ENCODE assay signal across 25 mouse cellular contexts in genomic region chr11:102884616-102885219, GRCm38 (mm10). TPM values are rescaled to one million over a fixed set of nuclear protein-coding genes. Genes with fewer than 3 reads are reported as not detected.
DNase-seq lines count a peak whose midpoint lies in the region; ATAC-seq and TF ChIP-seq lines count a peak whose summit lies in the region.
"Had no signal": no experiment of that assay in that cellular context is flagged by ENCODE, and none has a peak within 500 bp of the region (broad histone marks: within the 10 kb centered on the region; RNA-seq: fewer than 3 reads in every experiment).

Fam187a (plus strand) TSS chr11:102885169.

- H3K27me3 ChIP-seq in heart, embryonic 13.5 days (replicated peaks): peaks cover 52% of the 10 kb centered on the region
- peaks cover 74% of the 10 kb centered on the region for H3K27me3 ChIP-seq in liver, embryonic 12.5 days (replicated peaks)
- H3K27me3 ChIP-seq in liver, postnatal 0 days (ENCODE audit: insufficient read depth, low read length): peaks cover 8% of the 10 kb centered on the region; the same call in 1 of the 2 replicates
- no peaks in the 10 kb centered on the region for H3K27me3 ChIP-seq in ES-Bruce4 (ENCODE audit: control insufficient read depth, insufficient read depth, low read length, poor library complexity, severe bottlenecking)
- no peaks in the 10 kb centered on the region for H3K27me3 ChIP-seq in forebrain, postnatal 0 days (ENCODE audit: insufficient read depth, low read length)

- peak within 1 kb of the TSS; percentile 22; the same call in 1 of the 2 replicates for H3K4me2 ChIP-seq in heart, embryonic 13.5 days
- H3K4me2 ChIP-seq in liver, embryonic 12.5 days: no peak within 1 kb of the TSS; the same call in 1 of the 2 replicates
- H3K4me2 ChIP-seq in liver, postnatal 0 days (ENCODE audit: low read depth, low read length): no peak within 1 kb of the TSS
- H3K4me2 ChIP-seq in forebrain, postnatal 0 days (ENCODE audit: low read depth): no peak within 1 kb of the TSS
- H3K4me2 ChIP-seq: forebrain, embryonic 12.5 days; hindbrain, embryonic 14.5 days; midbrain, embryonic 15.5 days had no signal

- DNase-seq in heart, postnatal 14 days: no peak
- no peak for DNase-seq in liver, postnatal 0 days
- peak; percentile 53 for DNase-seq in brain, adult 2 months (ENCODE audit: low read depth, low spot score)
- no peak for DNase-seq in forebrain, postnatal 0 days
- DNase-seq: adrenal gland, postnatal 10 days; cerebellum, adult 9-11 months; gastrocnemius, postnatal 10 days; layer of hippocampus, postnatal 36 days; lung, adult 18-20 months; lung, postnatal 14 days; right cerebral cortex, postnatal 4 days; thymus, postnatal 36 days had no signal

- 48% methylated on average over 10 of the region's 10 CpGs for WGBS in heart, embryonic 13.5 days
- WGBS in liver, embryonic 12.5 days (ENCODE audit: insufficient replicate concordance): 54% methylated on average over 10 of the region's 10 CpGs
- WGBS in liver, postnatal 0 days (ENCODE audit: insufficient replicate concordance): 54% methylated on average over 10 of the region's 10 CpGs
- 56% methylated on average over 10 of the region's 10 CpGs for WGBS in forebrain, postnatal 0 days

- TF ChIP-seq POLR2A in ES-Bruce4 (IDR thresholded peaks at IDR 0.05; ENCODE audit: insufficient read depth, low read length): no peak

- no peak within 1 kb of the TSS for H3K4me3 ChIP-seq in heart, embryonic 13.5 days
- no peak within 1 kb of the TSS for H3K4me3 ChIP-seq in liver, embryonic 12.5 days
- H3K4me3 ChIP-seq in liver, postnatal 0 days (ENCODE audit: low read depth, low read length): no peak within 1 kb of the TSS
- H3K4me3 ChIP-seq in ES-Bruce4 (ENCODE audit: low read depth, low read length): peak within 1 kb of the TSS; percentile 10; the same call in 1 of the 2 replicates
- H3K4me3 ChIP-seq in forebrain, postnatal 0 days (ENCODE audit: low read depth, low read length): no peak within 1 kb of the TSS
- H3K4me3 ChIP-seq: forebrain, embryonic 12.5 days; midbrain, embryonic 15.5 days had no signal

- H3K9me3 ChIP-seq in heart, embryonic 13.5 days: no peaks in the 10 kb centered on the region
- H3K9me3 ChIP-seq in liver, embryonic 12.5 days (replicated peaks): no peaks in the 10 kb centered on the region
- H3K9me3 ChIP-seq in liver, postnatal 0 days (ENCODE audit: low read length): no peaks in the 10 kb centered on the region
- no peaks in the 10 kb centered on the region for H3K9me3 ChIP-seq in ES-Bruce4 (replicated peaks; ENCODE audit: control insufficient read depth, insufficient read depth, low read length, poor library complexity, severe bottlenecking)
- H3K9me3 ChIP-seq in forebrain, postnatal 0 days (ENCODE audit: low read length): no peaks in the 10 kb centered on the region
- H3K9me3 ChIP-seq: forebrain, embryonic 12.5 days; midbrain, embryonic 15.5 days had no signal

- H3K36me3 ChIP-seq in heart, embryonic 13.5 days: no peaks in the 10 kb centered on the region
- H3K36me3 ChIP-seq in liver, embryonic 12.5 days: no peaks in the 10 kb centered on the region
- H3K36me3 ChIP-seq in liver, postnatal 0 days (replicated peaks; ENCODE audit: insufficient read depth, low read length): no peaks in the 10 kb centered on the region
- H3K36me3 ChIP-seq in ES-Bruce4 (ENCODE audit: control insufficient read depth, insufficient read depth, low read length, poor library complexity, severe bottlenecking): no peaks in the 10 kb centered on the region
- H3K36me3 ChIP-seq in forebrain, postnatal 0 days (ENCODE audit: insufficient read depth): no peaks in the 10 kb centered on the region
- H3K36me3 ChIP-seq: forebrain, embryonic 12.5 days; midbrain, embryonic 15.5 days had no signal

- no peak for TF ChIP-seq EP300 in liver, postnatal 0 days (IDR thresholded peaks at IDR 0.05; ENCODE audit: low read depth)
- no peak for TF ChIP-seq EP300 in ES-Bruce4 (IDR thresholded peaks at IDR 0.05; ENCODE audit: insufficient read depth, low read depth, low read length)

- intact Hi-C loops in heart, postnatal 14 days (cut with DNase I): no loop called here

- peak within 1 kb of the TSS; percentile 36; the same call in 1 of the 2 replicates for H3K27ac ChIP-seq in heart, embryonic 13.5 days (replicated peaks)
- no peak within 1 kb of the TSS for H3K27ac ChIP-seq in liver, embryonic 12.5 days
- no peak within 1 kb of the TSS for H3K27ac ChIP-seq in liver, postnatal 0 days (ENCODE audit: low read depth)
- H3K27ac ChIP-seq in ES-Bruce4 (ENCODE audit: insufficient read depth, low read length): no peak within 1 kb of the TSS
- no peak within 1 kb of the TSS for H3K27ac ChIP-seq in forebrain, postnatal 0 days (ENCODE audit: low read depth, low read length)
- H3K27ac ChIP-seq: forebrain, embryonic 12.5 days; hindbrain, embryonic 14.5 days; kidney, postnatal 0 days; midbrain, embryonic 15.5 days had no signal

- peaks cover 31% of the 10 kb centered on the region for H3K4me1 ChIP-seq in heart, embryonic 13.5 days
- H3K4me1 ChIP-seq in liver, embryonic 12.5 days: peaks cover 37% of the 10 kb centered on the region
- H3K4me1 ChIP-seq in liver, postnatal 0 days (ENCODE audit: insufficient read depth): peaks cover 9% of the 10 kb centered on the region
- no peaks in the 10 kb centered on the region for H3K4me1 ChIP-seq in ES-Bruce4 (ENCODE audit: control insufficient read depth, insufficient read depth, low read length)
- H3K4me1 ChIP-seq in forebrain, postnatal 0 days (ENCODE audit: insufficient read depth): peaks cover 16% of the 10 kb centered on the region; the same call in 1 of the 2 replicates

- peak within 1 kb of the TSS; percentile 15; the same call in 1 of the 2 replicates for H3K9ac ChIP-seq in heart, embryonic 13.5 days
- peak within 1 kb of the TSS; percentile 49 for H3K9ac ChIP-seq in liver, embryonic 12.5 days
- H3K9ac ChIP-seq in liver, postnatal 0 days (replicated peaks): no peak within 1 kb of the TSS
- H3K9ac ChIP-seq in ES-Bruce4 (ENCODE audit: low read depth, poor library complexity, severe bottlenecking): peak within 1 kb of the TSS; percentile 30; the same call in 1 of the 2 replicates
- H3K9ac ChIP-seq in forebrain, postnatal 0 days: no peak within 1 kb of the TSS
- H3K9ac ChIP-seq: forebrain, embryonic 12.5 days; hindbrain, embryonic 14.5 days; midbrain, embryonic 15.5 days had no signal

- no peak for TF ChIP-seq CTCF in liver, postnatal 0 days (IDR thresholded peaks at IDR 0.05; ENCODE audit: low read depth)
- TF ChIP-seq CTCF in ES-Bruce4 (IDR thresholded peaks at IDR 0.05; ENCODE audit: low read depth, low read length): no peak
- no peak for TF ChIP-seq CTCF in forebrain, postnatal 0 days (IDR thresholded peaks at IDR 0.05; ENCODE audit: low read depth)

- ATAC-seq in heart, embryonic 13.5 days (ENCODE audit: extremely low read depth, insufficient number of reproducible peaks, low FRiP score, low TSS enrichment): no peak
- ATAC-seq in liver, embryonic 12.5 days: no peak
- no peak for ATAC-seq in liver, postnatal 0 days
- ATAC-seq in forebrain, postnatal 0 days: no peak
- ATAC-seq: activated CD4-positive, CD25-positive, alpha-beta regulatory T cell, adult 4 months; intestine, postnatal 0 days; midbrain, embryonic 15.5 days had no signal

RNA-seq across cellular contexts. Expression of gene Fam187a, which starts in this region (rescaled TPM):
- polyA plus RNA-seq in heart, embryonic 13.5 days (2015; fragmentation: Nextera tagmentation; extraction: Ambion mirVana): not detected in 2 replicates
- not detected for total RNA-seq in heart, postnatal 14 days (2021)
- not detected in 2 replicates for polyA plus RNA-seq in liver, embryonic 12.5 days (2016; fragmentation: Nextera tagmentation; extraction: Ambion mirVana)
- polyA plus RNA-seq in liver, postnatal 0 days (2015; fragmentation: Nextera tagmentation; extraction: Ambion mirVana): not detected in 2 replicates
- not detected in 2 replicates for polyA plus RNA-seq in ES-Bruce4 (2011; ENCODE audit: insufficient read depth, insufficient read length, low read depth, missing spikeins)
- 0.38 TPM in 1 of 2 replicates, not detected in the other for total RNA-seq in forebrain, postnatal 0 days (2014; rRNA removed)
- not detected in 2 replicates for polyA plus RNA-seq in forebrain, postnatal 0 days (2015; fragmentation: Nextera tagmentation; extraction: Ambion mirVana)
- total RNA-seq: adrenal gland, postnatal 10 days; gastrocnemius, postnatal 10 days; heart, adult 8-10 months; layer of hippocampus, postnatal 36 days; megakaryocyte, adult 5-6 weeks had no signal
- polyA plus RNA-seq: activated CD4-positive, CD25-positive, alpha-beta regulatory T cell, adult 4 months; embryonic facial prominence, embryonic 11.5 days; forebrain, embryonic 12.5 days; intestine, postnatal 0 days; kidney, postnatal 0 days; limb, embryonic 14.5 days; midbrain, embryonic 15.5 days had no signal

Comparison
In these comparisons a context has a peak if more than half of its experiments do, and no peak if none do; other contexts are left out.
1. H3K9ac ChIP-seq: peak in heart, embryonic 13.5 days (single experiment), liver, embryonic 12.5 days (single experiment) and ES-Bruce4 (single experiment); none in liver, postnatal 0 days (single experiment) and forebrain, postnatal 0 days (single experiment).